Mouse (Mus musculus) lung, embryonic 15.5 days (tissue): Measurements from ENCODE around the gene P4htm. TPM values are rescaled to one million over a fixed set of nuclear protein-coding genes. Genes with fewer than 3 reads are reported as not detected.

ENCODE experiments used
- ATAC-seq: fragments of 200-750 bp; cut with Nextera tagmentation; 2 replicates; pipeline ENCODE4 v1.8.0; 2017; ENCODE audit warnings: moderate number of reproducible peaks, borderline replicate concordance; ENCODE audit not compliant: low FRiP score, low TSS enrichment; ENCODE audit errors: extremely low read depth
- H3K27ac ChIP-seq: fragments of 300-500 bp; sonication (generic); 2 replicates; pipeline ENCODE4 v1.5.1; 2015; ENCODE audit warnings: moderate library complexity, mild to moderate bottlenecking, inconsistent platforms
- H3K27me3 ChIP-seq: fragments of 300-500 bp; sonication (generic); 2 replicates; pipeline ENCODE4 v1.6.1; 2015; ENCODE audit warnings: inconsistent platforms
- H3K36me3 ChIP-seq: fragments of 300-500 bp; sonication (generic); 2 replicates; pipeline ENCODE4 v1.6.1; 2015; ENCODE audit warnings: inconsistent platforms
- H3K4me1 ChIP-seq: fragments of 300-500 bp; sonication (generic); 2 replicates; pipeline ENCODE4 v1.6.1; 2015; ENCODE audit warnings: inconsistent platforms
- H3K4me2 ChIP-seq: fragments of 300-500 bp; sonication (generic); 2 replicates; pipeline ENCODE4 v1.6.1; 2015; ENCODE audit warnings: inconsistent platforms, mild to moderate bottlenecking, moderate library complexity
- H3K4me3 ChIP-seq: fragments of 300-500 bp; sonication (generic); 2 replicates; pipeline ENCODE4 v1.5.1; 2015; ENCODE audit warnings: mild to moderate bottlenecking, inconsistent platforms
- H3K9ac ChIP-seq: fragments of 300-500 bp; sonication (generic); 2 replicates; pipeline ENCODE4 v1.6.1; 2015; ENCODE audit warnings: inconsistent platforms
- H3K9me3 ChIP-seq: fragments of 300-500 bp; sonication (generic); 2 replicates; pipeline ENCODE4 v1.6.1; 2016; ENCODE audit warnings: inconsistent platforms
- WGBS: fragments of 180-500 bp; shearing (Covaris S2); methylation state at CpG from one replicate; pipeline ENCODE4 v1.1.7; 2015; 5-methylcytosine and 5-hydroxymethylcytosine counted together
- polyA plus RNA-seq: library from polyadenylated mRNA; unstranded; fragments of >200 nt; fragmentation: Nextera tagmentation; extraction: Ambion mirVana; gene quantifications from 2 replicates; pipeline ENCODE4 v1.2.1, GENCODE M21; 2015

The P4htm gene
- polyA plus RNA-seq = 7.7 and 7.9 TPM in 2 replicates

DNA sequence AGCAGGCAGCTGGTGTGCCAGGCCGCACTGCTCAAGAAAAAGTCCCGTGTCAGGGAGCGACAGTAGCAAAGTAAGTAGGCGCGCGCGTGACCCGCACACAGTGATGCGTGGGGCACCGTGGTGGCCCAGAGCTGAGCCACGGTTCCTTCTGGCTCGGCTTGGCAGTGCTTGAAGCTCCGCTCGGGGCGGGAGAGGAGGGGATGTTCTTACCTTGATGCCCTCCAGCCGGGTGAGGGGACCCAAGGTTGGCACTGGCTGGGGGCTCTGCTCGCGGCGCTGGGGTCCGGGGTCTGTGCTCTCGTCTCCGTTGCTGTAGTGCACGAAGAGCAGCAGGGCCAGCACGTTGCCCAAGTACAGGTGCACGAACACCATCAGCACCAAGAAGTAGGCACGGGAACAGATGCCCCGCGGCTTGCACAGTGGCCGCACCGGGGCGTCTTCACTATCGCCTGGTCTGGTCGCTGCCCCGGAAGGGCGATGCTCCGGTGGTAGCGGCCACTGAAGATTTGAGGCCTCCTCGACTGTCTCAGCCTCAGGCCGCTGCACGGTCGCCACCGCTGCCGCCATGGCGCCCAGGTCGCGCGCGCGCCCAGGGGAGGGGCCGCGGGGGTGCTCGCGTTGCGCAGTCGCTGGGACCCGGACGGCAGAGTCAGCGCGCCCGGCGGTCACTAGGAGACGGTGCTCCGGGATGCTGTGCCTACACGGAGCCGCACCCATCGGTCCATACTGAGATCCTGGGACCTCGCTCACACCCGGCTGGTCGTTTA is at the start of gene P4htm:
P4htm (minus strand) TSS at position 670 of the 767 bp plus-strand sequence.
- no peak within 1 kb of the TSS for H3K27ac ChIP-seq
- ATAC-seq = peak; percentile 85; the same call in 1 of the 2 replicates
- H3K4me3 ChIP-seq = peak within 1 kb of the TSS; percentile 82
- peak within 1 kb of the TSS; percentile 64 for H3K9ac ChIP-seq
- H3K27me3 ChIP-seq = no peaks in the 10 kb centered on the region
- H3K36me3 ChIP-seq = no peaks in the 10 kb centered on the region
- H3K9me3 ChIP-seq = no peaks in the 10 kb centered on the region
- WGBS = 2% methylated on average over 69 of the region's 69 CpGs
- peak within 1 kb of the TSS; percentile 92 for H3K4me2 ChIP-seq
- peaks cover 5% of the 10 kb centered on the region; the same call in 1 of the 2 replicates for H3K4me1 ChIP-seq

DNA sequence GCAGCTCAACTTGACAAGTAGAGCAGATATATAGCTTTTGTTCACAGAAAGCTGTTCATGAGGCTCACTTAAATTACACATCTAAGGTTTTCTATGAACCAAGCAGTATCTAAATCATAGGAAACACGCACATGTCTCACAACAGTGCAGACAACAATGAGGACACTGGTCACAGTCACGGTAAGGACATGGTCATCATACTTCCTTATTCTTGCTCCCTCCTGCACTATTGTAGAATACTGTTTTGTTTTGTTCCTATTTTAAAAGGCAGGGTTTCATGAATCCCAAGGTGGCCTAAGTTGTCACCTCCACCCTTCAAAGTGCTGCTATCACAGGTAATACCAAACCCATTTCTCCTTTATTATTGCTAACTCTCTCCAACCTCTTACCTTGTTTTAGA is 42.4 kb upstream of the P4htm start:
- no peak for ATAC-seq
- Histone ChIP-seq H3K4me1 (no peaks in the 10 kb centered on the region), H3K4me3 (no peak overlapping the region), H3K27ac (no peak overlapping the region), H3K4me2 (no peak overlapping the region), H3K36me3 (peaks cover 26% of the 10 kb centered on the region), H3K27me3 (no peaks in the 10 kb centered on the region), H3K9me3 (no peaks in the 10 kb centered on the region), H3K9ac (no peak overlapping the region)
- 89% methylated on average over 2 of the region's 2 CpGs for WGBS

DNA sequence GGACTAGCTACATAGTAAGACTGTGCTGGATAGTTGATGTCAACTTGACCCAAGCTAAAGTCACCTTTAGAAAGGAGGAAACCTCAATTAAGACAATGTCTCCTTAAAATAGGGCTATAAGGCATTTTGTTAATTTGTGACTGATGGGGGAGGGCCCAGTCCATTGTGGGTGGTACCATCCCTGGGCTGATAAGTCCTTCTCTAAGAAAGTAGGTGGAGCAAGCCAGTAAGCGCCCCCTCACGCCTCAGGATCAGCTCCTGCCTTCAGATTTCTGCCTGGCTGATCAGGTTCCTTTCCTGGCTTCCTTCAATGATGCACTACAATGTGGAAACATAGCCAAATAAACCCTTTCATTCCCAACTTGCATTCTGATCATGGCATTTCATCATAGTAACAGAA is 37.9 kb upstream of the P4htm start:
- ATAC-seq = no peak
- H3K4me1 ChIP-seq = no peaks in the 10 kb centered on the region
- no peak overlapping the region for H3K4me3 ChIP-seq
- no peak overlapping the region for H3K27ac ChIP-seq
- H3K27me3 ChIP-seq = no peaks in the 10 kb centered on the region
- WGBS = 77% methylated on average over 2 of the region's 2 CpGs
- no peaks in the 10 kb centered on the region for H3K9me3 ChIP-seq
- H3K4me2 ChIP-seq = no peak overlapping the region
- H3K36me3 ChIP-seq = peaks cover 16% of the 10 kb centered on the region
- H3K9ac ChIP-seq = no peak overlapping the region

DNA sequence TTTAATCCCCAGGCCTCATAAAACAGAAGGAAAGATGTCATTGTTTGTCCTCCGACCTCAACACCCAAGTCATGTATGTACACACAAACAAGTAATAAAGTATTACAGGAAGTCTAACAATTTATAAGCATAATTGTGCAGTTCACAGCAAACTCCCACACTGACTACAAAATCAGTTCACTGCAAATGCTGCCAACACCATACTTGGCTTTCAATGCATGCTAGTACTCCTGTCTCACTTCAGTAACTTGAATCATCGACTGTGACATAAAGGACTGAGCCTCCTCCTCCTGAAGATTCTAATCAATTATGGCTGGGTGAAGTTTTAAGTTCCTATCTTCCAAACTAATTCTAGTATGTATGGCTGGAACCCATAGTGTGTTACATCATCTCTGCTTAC is 36.4 kb upstream of the P4htm start:
- Histone ChIP-seq H3K27me3 (no peaks in the 10 kb centered on the region), H3K9me3 (no peaks in the 10 kb centered on the region), H3K27ac (no peak overlapping the region), H3K4me1 (no peaks in the 10 kb centered on the region), H3K9ac (no peak overlapping the region), H3K4me3 (no peak overlapping the region), H3K36me3 (peaks cover 9% of the 10 kb centered on the region), H3K4me2 (no peak overlapping the region)
- WGBS = 77% methylated on average over 2 of the region's 2 CpGs
- no peak for ATAC-seq

GRCm38 (mm10) chr9:108632375-108632774 is 34.9 kb upstream of the P4htm start:
- Histone ChIP-seq H3K27me3 (no peaks in the 10 kb centered on the region), H3K27ac (no peak overlapping the region), H3K4me3 (no peak overlapping the region), H3K36me3 (peaks cover 9% of the 10 kb centered on the region), H3K9ac (no peak overlapping the region), H3K4me2 (no peak overlapping the region), H3K4me1 (no peaks in the 10 kb centered on the region), H3K9me3 (no peaks in the 10 kb centered on the region)
- 77% methylated on average over 5 of the region's 5 CpGs for WGBS
- no peak for ATAC-seq

DNA sequence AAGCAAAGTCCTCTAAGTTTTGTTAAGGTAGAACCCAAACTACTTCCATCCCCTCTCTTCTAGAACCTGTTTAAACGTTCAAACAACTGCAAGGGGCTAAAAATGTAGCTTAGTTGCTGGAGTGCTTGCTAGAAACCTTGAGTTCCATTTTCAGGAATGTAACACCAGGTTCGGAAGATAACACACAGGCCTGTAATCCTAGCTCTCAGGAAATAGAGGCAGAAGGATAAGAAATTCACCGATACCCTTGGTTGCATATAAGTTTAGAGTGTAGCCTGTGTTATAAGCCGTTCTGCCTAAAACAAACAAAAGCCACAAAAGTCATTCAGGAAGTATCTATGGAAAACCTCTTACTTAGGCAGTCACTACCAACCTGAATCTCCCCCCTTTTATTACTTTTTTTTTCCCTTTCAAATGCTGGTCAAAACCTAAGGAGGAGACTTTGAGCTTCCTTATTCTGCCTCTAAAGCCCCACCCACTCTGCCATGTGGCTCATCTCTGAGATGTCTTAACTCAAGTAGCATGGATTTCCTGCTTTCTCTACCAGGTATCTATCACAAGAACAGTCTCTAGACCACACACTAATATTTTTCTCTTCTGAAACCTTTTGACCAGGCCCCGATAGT is 34.3 kb upstream of the P4htm start:
- no peaks in the 10 kb centered on the region for H3K9me3 ChIP-seq
- 70% methylated on average over 5 of the region's 5 CpGs for WGBS
- H3K4me3 ChIP-seq = no peak overlapping the region
- no peaks in the 10 kb centered on the region for H3K27me3 ChIP-seq
- H3K9ac ChIP-seq = no peak overlapping the region
- H3K36me3 ChIP-seq = peaks cover 9% of the 10 kb centered on the region
- H3K4me2 ChIP-seq = no peak overlapping the region
- H3K27ac ChIP-seq = no peak overlapping the region
- 0 out of 2 replicates have a peak, but pooled peaks cover 1% of the 10 kb centered on the region for H3K4me1 ChIP-seq
- no peak for ATAC-seq

GRCm38 (mm10) chr9:108630683-108631082 is 33.2 kb upstream of the P4htm start:
- no peaks in the 10 kb centered on the region for H3K27me3 ChIP-seq
- H3K36me3 ChIP-seq = peaks cover 9% of the 10 kb centered on the region
- WGBS = 66% methylated on average over 1 of the region's 1 CpGs
- H3K4me3 ChIP-seq = no peak overlapping the region
- H3K4me1 ChIP-seq = 0 out of 2 replicates have a peak, but pooled peaks cover 4% of the 10 kb centered on the region
- ATAC-seq = no peak
- H3K9me3 ChIP-seq = no peaks in the 10 kb centered on the region
- H3K27ac ChIP-seq = no peak overlapping the region
- no peak overlapping the region for H3K4me2 ChIP-seq
- no peak overlapping the region for H3K9ac ChIP-seq

GRCm38 (mm10) chr9:108628141-108628540 is 30.7 kb upstream of the P4htm start:
- Histone ChIP-seq H3K27me3 (no peaks in the 10 kb centered on the region), H3K4me2 (no peak overlapping the region), H3K36me3 (peaks cover 8% of the 10 kb centered on the region), H3K4me1 (0 out of 2 replicates have a peak, but pooled peaks cover 4% of the 10 kb centered on the region), H3K4me3 (no peak overlapping the region), H3K9ac (no peak overlapping the region), H3K9me3 (no peaks in the 10 kb centered on the region), H3K27ac (no peak overlapping the region)
- 74% methylated on average over 4 of the region's 4 CpGs for WGBS
- ATAC-seq = no peak

DNA sequence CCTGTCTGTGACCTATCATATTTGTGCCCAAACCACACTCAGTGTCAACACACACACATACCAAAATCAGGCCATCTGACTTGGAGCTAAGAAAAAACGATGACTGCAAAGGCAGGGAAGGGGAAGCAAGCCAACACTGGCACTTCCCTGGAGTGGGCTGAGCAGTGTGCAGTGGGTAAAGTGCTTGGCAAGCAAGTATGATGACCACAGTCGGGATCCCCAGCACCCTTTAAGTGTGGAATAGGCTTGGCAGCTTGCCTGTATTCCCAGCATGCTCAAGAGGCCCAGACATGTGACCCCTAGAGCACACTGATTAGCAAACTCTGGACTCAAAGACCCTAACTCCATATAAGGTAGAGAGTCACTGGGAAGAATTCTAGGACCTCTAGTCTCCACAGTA is 29.0 kb upstream of the P4htm start:
- Histone ChIP-seq H3K4me1 (0 out of 2 replicates have a peak, but pooled peaks cover 4% of the 10 kb centered on the region), H3K9me3 (no peaks in the 10 kb centered on the region), H3K27ac (0 out of 2 replicates have a peak overlapping the region, but pooled peaks have one; percentile 25), H3K27me3 (no peaks in the 10 kb centered on the region), H3K9ac (no peak overlapping the region), H3K4me3 (no peak overlapping the region), H3K4me2 (no peak overlapping the region), H3K36me3 (peaks cover 8% of the 10 kb centered on the region)
- 26% methylated on average over 2 of the region's 2 CpGs for WGBS
- peak; percentile 73; the same call in 1 of the 2 replicates for ATAC-seq

DNA sequence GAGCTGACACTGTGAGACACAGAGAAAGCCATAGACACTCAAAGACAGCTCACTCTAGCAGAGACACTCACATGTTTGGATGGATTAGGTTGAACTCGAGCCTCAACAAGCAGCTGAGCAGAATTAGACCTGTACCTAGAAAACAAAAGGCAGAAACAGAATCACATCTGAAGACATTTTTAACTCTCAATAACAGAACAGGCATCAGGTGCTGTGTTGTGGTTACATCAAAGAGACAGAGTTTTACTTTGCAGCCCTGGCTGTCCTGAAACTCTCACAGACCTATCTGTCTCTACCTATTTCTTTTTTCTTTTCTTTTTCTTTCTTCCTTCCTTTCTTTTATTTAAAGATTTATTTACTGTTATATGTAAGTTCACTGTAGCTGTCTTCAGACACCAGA is 19.8 kb upstream of the P4htm start:
- Histone ChIP-seq H3K36me3 (peaks cover 56% of the 10 kb centered on the region), H3K9ac (no peak overlapping the region), H3K9me3 (no peaks in the 10 kb centered on the region), H3K4me2 (no peak overlapping the region), H3K4me3 (no peak overlapping the region), H3K4me1 (no peaks in the 10 kb centered on the region), H3K27me3 (no peaks in the 10 kb centered on the region), H3K27ac (no peak overlapping the region)
- WGBS = 89% methylated on average over 1 of the region's 1 CpGs
- ATAC-seq = no peak

GRCm38 (mm10) chr9:108611488-108611887 is 14.0 kb upstream of the P4htm start:
- Histone ChIP-seq H3K9me3 (no peaks in the 10 kb centered on the region), H3K4me1 (no peaks in the 10 kb centered on the region), H3K27me3 (no peaks in the 10 kb centered on the region), H3K9ac (no peak overlapping the region), H3K36me3 (peaks cover 93% of the 10 kb centered on the region), H3K4me2 (no peak overlapping the region), H3K4me3 (no peak overlapping the region), H3K27ac (no peak overlapping the region)
- 93% methylated on average over 10 of the region's 10 CpGs for WGBS
- no peak for ATAC-seq

- WGBS = 91% methylated on average over 4 of the region's 4 CpGs
- Histone ChIP-seq H3K9me3 (no peaks in the 10 kb centered on the region), H3K27ac (no peak overlapping the region), H3K36me3 (peaks cover 94% of the 10 kb centered on the region), H3K4me1 (no peaks in the 10 kb centered on the region), H3K27me3 (no peaks in the 10 kb centered on the region), H3K9ac (no peak overlapping the region), H3K4me2 (no peak overlapping the region), H3K4me3 (no peak overlapping the region)
- ATAC-seq = no peak
Measured at GRCm38 (mm10) chr9:108608889-108609288, 11.4 kb upstream of the P4htm start.
